Mouse (Mus musculus) megakaryocyte progenitor cell, adult 5-6 weeks (primary cell): Measurements from ENCODE around the gene Tnip3. TPM values are rescaled to one million over a fixed set of nuclear protein-coding genes. Genes with fewer than 3 reads are reported as not detected.
A peak's percentile ranks its signal among the peaks of the same experiment; 100 is the strongest.

Source experiments
- ATAC-seq: replicated peaks from 2 replicates; pipeline ENCODE4 v1.8.0; 2016; ENCODE audit warnings: mild to moderate bottlenecking, moderate TSS enrichment, inconsistent platforms; ENCODE audit not compliant: poor library complexity
- total RNA-seq, 2 experiments: library from RNA; stranded (forward) in 1 of 2; stranded (reverse) in 1 of 2; fragments of 157-497, 149-512 nt in 1 of 2; fragments of 200-1000 nt in 1 of 2; gene quantifications; 2 replicates each; pipeline versions ENCODE4 v1.2.3 to v1.2.4; 2015 to 2017

The Tnip3 gene
- total RNA-seq (2015) (1.1 TPM in 2 replicates), total RNA-seq (2017) (3.5 and 11.8 TPM in 2 replicates)

DNA sequence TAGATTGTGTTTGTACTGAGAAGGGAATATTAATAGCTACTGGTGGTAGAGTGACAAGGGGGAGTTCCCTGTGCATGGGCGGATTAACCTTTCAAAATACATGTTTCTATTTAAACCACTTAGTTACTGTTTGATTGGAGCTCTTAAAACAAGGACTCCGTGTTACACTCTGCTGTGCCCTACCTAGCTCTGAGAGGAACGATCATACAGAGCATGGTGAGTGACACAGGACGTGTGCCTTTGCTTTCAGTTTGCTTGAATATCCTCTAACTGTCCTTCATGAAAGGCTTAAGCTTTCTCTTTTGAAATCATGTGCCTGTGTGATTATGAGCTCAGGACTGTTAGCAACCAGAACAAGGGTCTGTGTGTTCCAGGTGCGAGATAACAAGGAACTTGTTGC lies at the start of gene Tnip3:
TSS of gene Tnip3 (plus strand) at position 122 of the 400 bp plus-strand sequence.
- ATAC-seq, result peak; percentile 21; the same call in 1 of the 2 replicates

DNA sequence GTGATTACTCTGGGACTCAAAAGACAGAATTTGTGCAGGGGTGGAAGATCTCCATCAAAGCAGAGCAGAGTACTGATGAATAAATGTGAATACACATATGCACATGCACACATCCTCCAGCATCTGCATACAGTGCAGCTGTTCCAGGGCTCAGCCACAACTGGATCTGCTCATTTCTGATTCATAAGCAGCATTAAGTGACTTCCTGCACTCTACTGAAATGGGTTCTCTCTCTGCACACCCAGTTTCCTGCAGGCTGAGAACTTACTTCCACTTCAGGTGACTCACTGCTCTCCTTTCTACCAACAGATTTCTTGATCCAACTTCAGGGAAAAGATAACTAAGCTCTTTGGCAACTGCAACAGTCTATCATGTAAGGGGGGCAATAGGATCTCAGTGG lies 26.3 kb upstream of the Tnip3 start:
- ATAC-seq, result no peak

DNA sequence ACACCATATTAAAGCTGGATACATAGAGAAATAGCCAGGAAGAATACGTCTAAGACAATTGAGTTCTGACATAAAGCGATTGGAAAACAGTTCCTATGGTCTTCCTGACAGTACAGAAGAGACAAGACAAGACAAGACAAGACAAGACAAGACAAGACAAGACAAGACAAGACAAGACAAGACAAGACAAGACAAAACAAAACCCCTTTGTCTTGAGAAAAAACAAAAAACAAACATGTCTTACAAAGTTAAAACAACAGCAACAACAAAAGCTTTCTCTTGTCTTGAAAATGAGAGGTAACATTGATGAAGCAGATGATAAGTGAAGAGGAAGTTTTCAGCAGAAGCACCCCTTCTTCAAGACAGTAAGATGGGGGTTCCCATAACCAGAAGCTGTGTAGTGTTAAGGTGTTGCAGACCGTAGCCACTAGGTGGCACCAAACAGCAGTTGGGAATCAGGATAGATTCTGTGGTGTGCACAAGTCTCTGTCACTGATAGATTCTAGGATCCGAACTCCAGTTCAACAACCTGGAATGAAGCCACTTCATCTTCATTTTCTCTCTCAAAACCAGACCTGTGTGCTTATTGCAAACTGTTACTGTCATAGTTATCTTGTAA lies 15.0 kb upstream of the Tnip3 start:
- ATAC-seq, result peak; percentile 100

DNA sequence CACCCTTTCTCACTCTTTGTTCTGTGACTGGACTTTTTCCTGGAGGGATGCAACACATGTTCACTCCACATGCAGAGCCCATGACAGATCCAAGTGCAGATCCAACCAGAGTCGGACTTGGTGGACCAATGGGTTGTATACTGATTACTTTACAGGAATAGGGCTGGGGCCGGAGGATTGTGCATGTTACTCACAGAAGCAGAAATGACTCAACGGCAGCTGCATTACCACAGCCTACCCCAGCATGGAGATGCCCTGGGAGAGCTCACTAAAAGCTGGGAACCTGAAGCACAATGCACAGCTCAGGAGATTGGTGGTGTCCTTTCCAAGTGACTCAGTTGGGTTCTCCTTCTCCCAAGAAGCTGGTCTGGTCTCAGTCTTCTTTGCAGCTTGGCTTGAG lies 11.3 kb upstream of the Tnip3 start:
- no peak for ATAC-seq

DNA sequence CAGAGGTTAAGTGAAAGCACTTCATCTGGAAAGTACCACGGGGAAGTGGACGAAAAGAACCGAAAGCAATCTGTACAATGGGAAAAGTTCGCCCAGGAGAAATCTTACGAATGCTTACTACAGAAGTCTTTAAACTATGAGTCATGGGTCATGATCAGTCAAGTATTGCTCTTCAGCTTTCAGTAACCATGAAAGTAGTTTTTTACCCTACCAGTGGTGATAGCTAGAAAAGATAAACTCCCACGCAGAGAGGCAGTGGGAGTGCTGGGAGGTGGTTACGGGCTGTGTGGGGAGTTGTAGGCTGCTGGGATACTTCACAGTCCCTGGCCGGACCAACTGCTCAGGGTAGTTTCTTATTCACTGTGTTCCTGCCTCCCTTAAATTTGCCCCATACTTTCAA lies 8.4 kb upstream of the Tnip3 start:
- ATAC-seq, result no peak

DNA sequence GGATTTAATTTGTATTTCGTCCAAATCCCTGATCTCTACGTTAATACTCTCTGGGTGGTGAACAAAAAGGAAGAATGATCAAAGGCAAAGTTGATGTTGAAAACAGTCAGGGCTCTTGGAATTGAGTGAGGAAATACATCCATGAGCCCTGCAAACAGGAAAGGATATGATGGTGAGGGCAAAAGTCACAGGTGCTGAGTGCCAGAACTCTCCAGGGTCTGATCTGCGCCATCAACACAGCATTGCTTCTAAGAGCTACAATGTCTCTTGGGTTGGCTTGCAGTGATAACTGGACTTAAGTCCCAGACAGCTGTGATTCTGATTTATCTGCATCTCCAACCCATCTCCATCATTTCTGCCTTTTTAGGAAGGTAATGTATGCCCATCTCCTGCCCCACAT lies 4.3 kb upstream of the Tnip3 start:
- no peak for ATAC-seq

DNA sequence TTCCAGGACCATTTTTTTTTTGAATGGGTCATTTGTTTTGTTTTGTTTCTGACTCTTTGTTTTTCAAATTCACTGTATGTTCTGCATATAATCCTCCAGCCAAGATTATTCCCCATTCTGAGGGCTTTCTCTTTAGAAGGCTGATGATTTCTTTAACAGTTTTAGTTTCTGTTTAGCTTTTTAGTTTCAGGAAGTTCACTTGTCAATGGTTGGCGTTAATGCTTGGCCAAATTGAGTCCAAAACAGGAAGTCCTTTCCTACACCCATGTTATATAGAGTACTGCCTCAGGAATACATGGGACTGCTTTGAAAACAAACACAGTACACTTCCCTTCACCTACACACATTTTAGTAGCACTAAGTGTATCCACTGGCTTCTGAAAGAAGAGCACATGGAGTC lies 2.8 kb downstream of the Tnip3 start:
- ATAC-seq, result peak; percentile 85

DNA sequence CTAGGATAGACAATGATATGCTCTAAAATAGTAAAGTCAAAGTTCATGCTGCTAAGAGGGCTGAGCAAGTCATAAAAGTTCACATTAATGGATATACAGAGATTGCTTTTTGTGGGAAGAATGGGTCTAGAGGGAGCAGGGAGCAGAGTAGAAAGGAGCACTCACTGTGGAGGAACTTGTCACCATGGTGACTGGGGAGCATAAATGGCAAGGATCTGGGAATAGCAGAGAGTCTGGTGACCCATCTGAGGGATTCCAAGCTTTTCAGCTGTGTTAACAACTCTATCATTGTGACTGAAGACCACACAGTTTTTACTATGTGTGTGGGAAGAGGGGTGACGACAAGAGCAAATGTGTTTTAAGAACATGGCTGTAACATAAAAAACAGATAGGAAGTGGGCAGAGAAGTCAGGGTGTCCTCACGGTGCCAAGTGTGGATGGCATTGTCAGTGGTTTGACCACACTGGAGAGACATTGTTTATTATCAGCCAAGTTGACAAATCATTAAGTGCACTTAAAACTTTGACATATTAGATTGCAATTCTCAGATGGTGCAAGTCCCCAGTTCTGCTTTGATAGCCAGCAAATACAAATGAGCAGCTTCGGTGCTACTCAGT lies 6.2 kb downstream of the Tnip3 start:
- peak; percentile 30 for ATAC-seq

DNA sequence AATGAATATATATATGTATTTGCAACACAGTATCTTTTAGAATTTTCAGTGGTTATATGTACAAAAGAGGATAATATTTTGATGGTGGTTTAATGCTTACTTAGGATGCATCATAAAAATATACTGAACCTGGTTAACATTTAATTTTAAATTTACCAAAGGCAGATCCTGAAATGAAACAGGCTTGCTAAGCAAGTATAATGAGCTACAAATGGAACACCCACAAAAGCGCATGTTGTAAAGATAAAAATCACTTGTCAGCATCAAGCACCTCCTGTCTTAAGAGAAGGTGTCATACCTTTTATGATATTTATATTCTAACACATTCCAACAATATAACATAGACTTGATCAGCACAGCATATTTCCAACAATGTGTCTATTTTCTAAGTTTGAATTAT lies 8.6 kb downstream of the Tnip3 start:
- ATAC-seq, result no peak

DNA sequence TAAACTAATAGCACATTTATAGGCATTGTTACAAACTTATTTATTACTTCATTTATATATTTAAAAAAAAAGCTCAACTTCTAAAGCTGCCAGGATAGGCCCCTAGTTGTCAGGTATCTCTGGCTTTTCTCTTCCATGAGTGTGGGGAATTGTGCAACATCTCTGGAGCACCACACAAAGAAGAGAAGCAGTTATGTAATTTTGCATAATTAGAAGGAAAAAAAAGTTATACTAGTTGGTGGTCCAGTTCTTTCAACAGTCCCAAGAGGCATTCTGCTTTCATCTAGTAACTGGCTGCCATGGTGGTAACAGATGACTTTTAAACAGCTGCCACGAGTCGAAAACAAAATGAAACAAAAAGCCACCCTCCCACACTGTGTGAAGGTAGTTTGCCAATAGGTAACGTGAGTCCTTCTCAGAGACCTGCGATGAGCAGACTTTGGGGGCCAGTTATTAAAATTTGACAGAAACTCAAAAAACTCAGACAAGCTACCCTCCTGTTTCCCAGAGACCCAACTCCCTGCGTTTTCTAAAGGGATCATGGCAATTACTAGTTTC lies 12.3 kb downstream of the Tnip3 start:
- peak; percentile 72 for ATAC-seq

DNA sequence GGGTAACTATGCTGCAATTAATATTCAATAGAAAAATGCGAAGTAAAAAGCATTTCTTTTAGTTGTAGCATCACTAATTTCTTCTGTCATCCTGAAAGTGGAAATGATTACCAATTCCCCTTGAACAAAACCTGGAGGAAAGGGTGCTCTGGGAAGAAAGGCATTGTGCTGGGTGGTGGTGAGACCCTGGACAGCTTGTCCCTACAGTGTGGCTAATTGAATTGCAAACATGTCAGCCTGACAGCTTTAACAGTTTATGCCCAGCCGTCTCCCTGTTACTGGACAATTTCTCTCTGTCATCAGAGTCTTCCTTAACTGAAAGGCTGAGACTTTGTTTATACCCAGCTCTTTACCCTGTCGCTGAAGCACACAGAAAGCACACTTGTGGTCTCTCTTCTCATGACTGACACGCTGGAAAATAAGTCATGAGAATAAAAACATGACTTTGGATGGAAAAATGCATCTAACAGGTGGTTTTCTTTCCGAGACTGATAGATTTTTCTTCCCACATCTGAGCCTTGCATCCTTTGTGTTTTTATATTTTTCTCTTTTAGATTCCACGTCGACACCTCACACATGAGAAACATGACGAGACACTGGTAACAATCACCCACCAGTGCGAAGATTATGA lies 13.0 kb downstream of the Tnip3 start:
- no peak for ATAC-seq

DNA sequence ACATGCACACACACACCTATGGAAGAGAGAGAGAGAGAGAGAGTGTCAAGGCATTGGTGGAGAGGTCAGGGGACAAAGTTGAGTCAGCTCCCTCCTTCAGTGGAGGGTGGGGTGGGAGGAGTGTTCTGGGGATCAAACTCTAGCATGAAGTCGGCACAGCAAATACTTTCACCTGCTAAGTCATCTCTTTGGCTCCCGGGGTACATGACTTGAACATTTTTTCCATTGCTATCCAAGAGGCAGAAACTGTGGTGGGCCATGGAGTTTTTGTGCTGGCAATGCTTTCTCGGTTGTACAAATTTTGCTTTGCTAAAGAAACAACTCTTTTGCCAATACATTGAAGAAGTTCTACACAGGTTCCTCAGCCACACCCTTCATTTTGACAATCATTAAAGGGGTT lies 13.8 kb downstream of the Tnip3 start:
- no peak for ATAC-seq

DNA sequence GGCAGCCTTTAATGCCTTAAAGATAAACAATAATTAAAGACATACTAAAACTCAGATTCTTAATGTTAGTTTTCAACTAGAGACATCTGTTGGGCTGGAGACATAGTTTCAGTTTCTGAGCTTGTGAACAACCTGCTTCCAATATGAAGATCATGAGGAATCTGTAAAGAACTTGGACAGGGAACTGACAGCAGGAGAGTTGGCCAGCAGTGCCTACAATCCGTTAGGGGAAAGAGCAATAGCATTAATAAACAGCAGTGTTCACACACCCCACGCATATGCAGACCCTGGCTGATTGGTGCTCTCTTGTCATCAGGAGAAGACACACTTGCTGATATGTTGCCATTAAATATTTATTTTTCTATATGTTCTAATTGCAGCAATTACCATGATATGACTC lies 15.0 kb downstream of the Tnip3 start:
- no peak for ATAC-seq

DNA sequence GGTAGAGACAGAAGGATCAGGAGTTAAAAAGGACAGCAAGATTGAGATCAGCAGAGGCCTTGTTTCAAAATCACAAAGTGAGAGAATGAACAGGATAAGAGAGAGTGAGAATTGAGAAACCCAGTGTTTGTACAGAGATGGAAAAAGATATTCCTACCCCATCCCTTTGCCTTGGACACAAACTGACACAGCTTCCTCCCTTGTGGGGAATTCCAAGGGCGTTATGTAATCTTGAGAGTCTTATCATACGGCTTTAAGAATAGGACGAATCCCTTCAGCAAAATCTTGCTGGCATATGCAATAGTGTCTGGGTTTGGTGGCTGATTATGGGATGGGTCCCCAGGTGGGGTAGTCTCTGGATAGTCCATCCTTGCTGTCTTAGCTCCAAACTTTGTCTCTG lies 16.0 kb downstream of the Tnip3 start:
- no peak for ATAC-seq

DNA sequence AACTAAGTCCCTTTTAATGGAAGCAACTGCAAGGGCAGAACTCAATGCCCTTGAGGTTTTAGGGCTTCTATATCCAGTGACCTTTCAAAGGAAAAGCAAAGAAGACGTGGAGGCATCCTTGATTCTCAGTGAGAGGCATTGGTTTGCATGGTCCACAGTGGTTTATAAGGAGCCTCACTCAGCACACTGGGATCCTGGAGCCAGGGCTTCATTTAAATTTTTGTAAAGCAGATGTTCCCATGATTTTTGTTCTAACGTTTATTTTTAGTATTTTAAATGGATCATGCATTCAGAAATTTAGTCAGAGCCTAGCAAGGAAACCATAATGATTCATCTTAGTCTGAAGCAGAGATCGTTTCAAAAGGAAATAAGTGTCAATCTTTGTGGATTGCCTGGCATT lies 17.3 kb downstream of the Tnip3 start:
- no peak for ATAC-seq

DNA sequence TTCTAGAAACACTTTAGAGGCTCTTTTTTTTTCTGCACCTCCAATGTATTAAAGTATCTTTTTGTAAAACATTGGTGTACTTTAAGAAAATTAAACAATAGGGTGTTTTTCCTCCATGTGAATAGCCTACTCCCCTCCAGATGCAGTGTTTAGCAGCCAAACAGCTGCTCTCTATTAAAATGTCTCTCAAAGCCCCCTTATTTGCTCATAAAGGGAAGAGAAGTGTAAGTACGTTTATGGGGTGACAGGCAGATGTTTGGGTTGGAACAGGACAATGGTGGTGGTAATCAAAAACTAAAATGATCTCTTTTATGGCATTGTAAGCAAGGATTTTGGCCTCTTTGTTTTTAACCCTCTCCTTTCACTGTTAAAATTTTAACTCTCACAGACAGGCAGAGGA lies 17.8 kb downstream of the Tnip3 start:
- no peak for ATAC-seq

DNA sequence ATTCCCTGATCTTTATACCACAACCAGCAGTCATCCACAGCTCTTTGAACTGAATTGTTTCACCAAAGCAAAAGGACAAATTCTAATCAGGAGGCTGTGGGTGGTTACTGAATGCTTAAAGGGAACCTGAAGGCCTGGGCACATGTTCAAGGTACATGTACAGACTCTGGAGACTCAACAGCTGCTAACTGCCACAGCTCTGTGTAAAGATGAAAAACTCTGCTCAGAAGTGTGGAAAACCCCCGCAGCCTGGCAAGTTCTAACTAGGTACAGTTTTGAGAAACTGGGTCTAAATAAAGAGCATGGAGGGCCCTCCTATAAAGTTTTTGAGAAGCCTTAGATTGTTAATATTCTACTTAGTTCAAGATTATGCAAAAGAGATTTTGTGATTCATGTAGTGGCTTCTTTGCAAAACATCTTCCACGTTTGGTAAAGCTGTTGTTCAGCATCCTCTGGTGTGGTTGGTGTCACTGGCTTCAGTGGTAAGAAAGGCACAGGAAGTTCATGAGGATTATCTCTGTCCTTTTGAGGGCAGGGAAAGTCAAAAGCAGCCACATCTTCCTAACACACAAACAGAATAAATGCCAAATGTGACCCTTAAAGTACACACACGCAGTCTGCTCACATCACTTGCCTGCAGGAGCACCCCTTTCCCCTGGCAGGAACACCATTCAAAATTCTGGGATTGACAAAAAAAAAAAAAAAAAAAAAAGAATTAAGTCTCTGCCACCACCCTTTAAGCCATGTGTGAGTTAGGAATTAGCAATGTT lies 39.0 kb downstream of the Tnip3 start:
- ATAC-seq, result no peak

DNA sequence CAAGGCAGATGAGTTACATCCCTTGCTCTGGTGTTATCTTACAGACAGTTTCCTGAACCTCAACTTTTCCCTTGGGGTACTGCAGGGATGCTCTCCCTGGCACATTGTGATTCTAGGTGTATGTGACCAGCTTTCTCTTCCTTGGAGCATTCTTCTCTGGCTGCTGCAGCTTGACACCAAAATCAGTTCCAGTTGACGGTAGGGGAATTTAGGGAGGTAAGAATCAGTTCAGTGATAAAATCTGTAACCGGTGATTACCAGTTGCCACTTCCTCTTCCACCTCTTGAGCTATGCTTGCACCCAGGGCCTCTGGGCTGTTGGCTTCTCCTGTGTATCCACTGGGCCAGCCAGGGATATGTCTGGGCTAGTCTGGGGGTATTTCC lies 39.5 kb downstream of the Tnip3 start:
- peak; percentile 37; the same call in 1 of the 2 replicates for ATAC-seq

DNA sequence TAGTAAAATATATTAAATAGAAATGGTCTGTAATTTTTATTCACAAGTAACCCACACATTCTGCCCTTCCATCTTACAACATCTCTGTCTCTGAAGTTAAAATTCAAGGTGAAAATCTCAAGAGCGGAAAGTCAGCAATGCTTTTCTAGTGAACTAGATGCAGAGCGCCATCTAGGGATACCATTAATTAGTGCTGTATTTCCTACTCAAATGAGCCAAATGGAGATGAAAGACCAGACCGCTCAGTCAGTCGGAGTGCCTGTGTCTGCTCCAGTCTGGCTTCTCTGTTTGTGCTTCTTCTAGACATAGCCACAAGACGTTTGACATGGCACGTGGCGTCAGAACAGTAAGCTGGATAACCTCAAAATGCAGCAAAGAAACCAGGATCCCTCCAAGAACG lies 44.6 kb downstream of the Tnip3 start:
- ATAC-seq, result peak; percentile 95

DNA sequence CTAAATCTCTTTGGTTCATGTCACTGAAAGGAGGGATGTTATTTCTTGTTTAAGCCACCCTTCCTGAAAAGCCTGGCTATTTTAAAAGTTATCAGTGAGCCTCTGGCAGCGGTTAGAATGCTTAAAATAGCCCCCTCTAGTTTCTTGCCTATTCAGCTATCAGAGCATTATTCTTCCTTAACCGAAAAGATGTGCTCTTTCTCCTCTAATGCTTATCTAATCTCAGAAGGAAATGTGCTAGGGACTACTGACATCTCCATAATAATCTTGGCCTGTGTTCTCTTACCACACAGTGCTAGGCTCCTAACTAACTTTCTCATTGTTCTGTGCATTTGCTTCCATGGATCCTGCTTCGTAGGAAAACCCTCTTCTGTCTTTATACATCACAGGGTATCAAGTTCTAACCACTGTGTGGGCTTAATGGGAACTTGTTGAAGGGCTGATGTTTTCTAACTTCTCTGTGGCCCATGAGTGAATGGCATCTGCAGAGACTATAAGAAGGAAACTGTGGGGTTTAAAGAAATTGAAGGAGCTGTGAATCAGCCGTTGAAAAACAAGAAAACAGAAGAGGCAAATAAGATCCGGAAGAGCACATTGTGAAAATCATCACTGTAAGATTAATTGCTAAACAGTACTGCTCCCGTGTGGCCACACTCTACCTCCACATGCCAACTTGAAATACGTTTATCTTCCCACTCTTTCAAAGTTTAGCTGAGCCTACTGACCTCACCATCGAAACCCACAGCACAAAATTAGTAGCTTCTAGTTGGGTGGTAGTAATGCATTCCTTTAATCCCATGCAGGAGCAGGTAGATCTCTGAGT lies 53.2 kb downstream of the Tnip3 start:
- peak; percentile 62 for ATAC-seq

DNA sequence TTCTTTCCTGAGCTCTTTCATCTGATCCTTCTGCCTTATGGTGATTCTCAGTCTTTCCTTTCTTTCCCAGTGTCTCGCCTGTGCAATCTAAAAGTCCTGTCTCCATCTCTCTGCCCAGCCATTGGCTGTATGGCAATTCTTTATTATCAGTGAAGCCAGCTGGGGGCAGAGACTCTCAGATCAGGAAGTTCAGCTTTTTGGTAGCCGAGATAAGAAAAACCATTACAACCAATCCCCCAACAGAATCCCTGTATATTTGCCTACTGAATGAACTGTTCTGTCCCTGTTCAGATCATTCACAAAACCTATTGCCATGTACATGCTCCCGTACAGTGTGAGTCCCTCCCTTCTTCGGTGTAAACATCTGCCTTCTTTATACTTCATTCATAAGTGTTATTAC lies 57.9 kb downstream of the Tnip3 start:
- peak; percentile 59 for ATAC-seq
